Mouse (Mus musculus) kidney, adult 8-10 months (tissue): Measurements from ENCODE around the gene Zfp747.
A peak's percentile ranks its signal among the peaks of the same experiment; 100 is the strongest.

ENCODE experiments used
- DNase-seq, 2 experiments: peaks; one replicate each; pipeline ENCODE4 v3.0.0; 2022

Zfp747 gene

DNA sequence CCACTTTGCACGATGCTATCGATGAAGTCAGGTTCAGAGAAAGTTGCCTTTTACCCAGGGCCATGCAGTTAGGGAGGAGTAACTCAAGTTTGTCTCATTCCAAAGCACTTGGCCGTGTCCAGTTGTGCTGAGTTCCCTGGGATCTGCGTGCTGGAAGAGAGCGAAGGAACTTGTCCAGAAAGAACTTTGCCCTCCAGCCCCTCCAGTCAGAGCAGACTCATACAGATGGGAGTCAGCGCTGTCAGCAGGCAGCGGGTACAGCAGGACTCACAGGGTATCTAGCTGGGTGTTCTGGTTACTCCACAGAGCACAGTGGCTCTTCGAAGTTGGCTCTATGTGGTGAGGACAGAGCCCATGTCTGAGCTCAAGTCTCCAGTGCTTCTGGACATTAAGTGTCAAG, 50.3 kb downstream of the Zfp747 start:
- DNase-seq = peak; percentile 36 to 52

DNA sequence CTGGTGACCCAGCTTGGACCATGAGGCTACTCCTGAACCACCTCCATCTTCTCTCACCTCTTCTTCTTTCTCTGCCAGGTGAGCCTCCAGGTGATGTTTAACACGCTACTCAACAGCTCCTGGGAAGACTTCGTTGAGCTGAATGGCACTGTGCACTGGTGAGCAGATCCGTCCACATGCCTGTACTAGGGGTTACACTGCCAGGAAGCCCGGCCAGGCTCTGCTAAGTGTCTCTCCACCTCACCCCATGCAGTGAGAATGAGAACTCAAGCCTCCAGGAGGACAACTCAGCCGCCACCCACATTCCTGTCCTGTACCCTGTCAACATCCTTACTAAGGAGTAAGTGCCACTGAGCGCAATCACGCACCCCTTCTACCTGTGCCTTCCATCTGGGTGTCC, 50.9 kb downstream of the Zfp747 start:
- DNase-seq = no peak
